ENCODE assay signal across 9 mouse cellular contexts in genomic region chr4:88696237-88696884, GRCm38 (mm10). TPM values are rescaled to one million over a fixed set of nuclear protein-coding genes. Genes with fewer than 3 reads are reported as not detected.
DNase-seq lines count a peak whose midpoint lies in the region; ATAC-seq and TF ChIP-seq lines count a peak whose summit lies in the region.
"Had no signal": no experiment of that assay in that cellular context is flagged by ENCODE, and none has a peak within 500 bp of the region (broad histone marks: within the 10 kb centered on the region; RNA-seq: fewer than 3 reads in every experiment).

No protein-coding gene starts in this region.

- no peak overlapping the region for H3K27ac ChIP-seq in ES-E14 (ENCODE audit: insufficient read depth, low read depth, low read length, poor library complexity, severe bottlenecking)
- no peak overlapping the region for H3K27ac ChIP-seq in forebrain, embryonic 14.5 days (ENCODE audit: low read depth, low read length)

- no peaks in the 10 kb centered on the region for H3K36me3 ChIP-seq in ES-E14 (ENCODE audit: control insufficient read depth, insufficient read depth, low read length, poor library complexity, severe bottlenecking)
- no peaks in the 10 kb centered on the region for H3K36me3 ChIP-seq in forebrain, embryonic 14.5 days (ENCODE audit: control insufficient read depth, insufficient read depth, low read length)

- no peak; the same call in 1 of the 2 replicates for TF ChIP-seq POLR2A in lung, adult 2 months (IDR thresholded peaks at IDR 0.05; ENCODE audit: borderline replicate concordance, extremely low read depth, low read depth, low read length)

- peak; percentile 49 for DNase-seq in ES-E14 (ENCODE audit: low read depth, low spot score)
- peak; percentile 44 for DNase-seq in c-Kit-positive CD71-positive TER-119-positive erythroid progenitor cells, embryonic 14.5 days (ENCODE audit: low spot score)
- peak; percentile 83 for DNase-seq in forebrain, embryonic 14.5 days (ENCODE audit: low spot score)
- peak; percentile 26 for DNase-seq in heart, postnatal 25 days (ENCODE audit: low spot score)
- peak; percentile 84 for DNase-seq in kidney, postnatal 4 days
- DNase-seq in lung, adult 2 months = peak; percentile 70
- peak; percentile 84 for DNase-seq in testis, postnatal 10 days (ENCODE audit: low spot score)

- H3K9me3 ChIP-seq in ES-E14 (ENCODE audit: control insufficient read depth, insufficient read depth, low read depth, low read length) = no peaks in the 10 kb centered on the region
- H3K9me3 ChIP-seq in forebrain, embryonic 14.5 days (replicated peaks; ENCODE audit: control insufficient read depth, low read length) = no peaks in the 10 kb centered on the region

- H3K9ac ChIP-seq in ES-E14 (ENCODE audit: insufficient read depth, low read depth, low read length, poor library complexity, severe bottlenecking) = no peak overlapping the region
- no peak overlapping the region for H3K9ac ChIP-seq in forebrain, embryonic 14.5 days (ENCODE audit: low read length)

- intact Hi-C loops in heart, postnatal 25 days (cut with DNase I) = loop anchor here (1.0 kb wide), 1 partner anchor 32 kb away; no protein-coding TSS in a partner anchor

- H3K4me1 ChIP-seq in ES-E14 (ENCODE audit: control insufficient read depth in 2 of 2, insufficient read depth in 2 of 2, low read length in 2 of 2, poor library complexity in 1 of 2) = no peaks in the 10 kb centered on the region
- no peaks in the 10 kb centered on the region for H3K4me1 ChIP-seq in forebrain, embryonic 14.5 days (ENCODE audit: control insufficient read depth, insufficient read depth, low read length)
- H3K4me1 ChIP-seq in lung, adult 2 months (ENCODE audit: control insufficient read depth, insufficient read depth, low read length) = no peaks in the 10 kb centered on the region

- WGBS in forebrain, embryonic 14.5 days = 24% methylated on average over 3 of the region's 3 CpGs
- 23% methylated on average over 3 of the region's 3 CpGs for WGBS in lung, adult 2 months

- no peaks in the 10 kb centered on the region for H3K27me3 ChIP-seq in forebrain, embryonic 14.5 days (replicated peaks; ENCODE audit: control insufficient read depth, insufficient read depth, low read length)

- ATAC-seq in forebrain, embryonic 14.5 days = peak; percentile 77; the same call in 1 of the 2 replicates
- peak; percentile 97 for ATAC-seq in neutrophil, adult 5-6 weeks (ENCODE audit: extremely low read depth, insufficient number of reproducible peaks, low FRiP score, poor library complexity, severe bottlenecking)

- in situ Hi-C loops in ES-E14 (cut with MboI; ENCODE audit: low sequenced_read_pairs in 2 of 2, unreplicated experiment in 2 of 2) = no loop called here

- no peak overlapping the region for H3K4me3 ChIP-seq in ES-E14 (ENCODE audit: insufficient read depth in 1 of 2, low read depth in 1 of 2, low read length in 2 of 2, poor library complexity in 1 of 2, severe bottlenecking in 1 of 2)
- H3K4me3 ChIP-seq in forebrain, embryonic 14.5 days (ENCODE audit: low read depth, low read length) = no peak overlapping the region
- H3K4me3 ChIP-seq in lung, adult 2 months (replicated peaks; ENCODE audit: extremely low read depth, low read depth, low read length) = no peak overlapping the region

- TF ChIP-seq CTCF in lung, adult 2 months (IDR thresholded peaks at IDR 0.05; ENCODE audit: insufficient read depth, low read length) = peak; percentile 100

- H3K4me2 ChIP-seq in forebrain, embryonic 14.5 days (ENCODE audit: low read length) = no peak overlapping the region

TF ChIP-seq in ES-E14, 5 proteins besides CTCF, POLR2A, EP300 and RAD21:
- peak; percentile 76; the same call in 1 of the 2 replicates for TF ChIP-seq ZC3H11A (IDR thresholded peaks at IDR 0.05; ENCODE audit: borderline replicate concordance, low read depth, low read length)
- no peak for TF ChIP-seq MAFK (IDR thresholded peaks at IDR 0.05; ENCODE audit: insufficient read depth, low read depth, low read length)

RNA-seq across cellular contexts. Expression of gene Ifnab, which starts 5.2 kb away (rescaled TPM):
- not detected in 2 replicates for total RNA-seq in ES-E14 (2012; rRNA removed)
- polyA plus RNA-seq in forebrain, embryonic 14.5 days (2014; fragmentation: Nextera tagmentation; extraction: Ambion mirVana) = not detected in 2 replicates
- total RNA-seq in heart, postnatal 25 days (2021) = not detected
- not detected in 2 replicates for polyA plus RNA-seq in lung, adult 2 months (2012; rRNA removed)
- total RNA-seq in neutrophil, adult 5-6 weeks (2017) = not detected in 2 replicates
- polyA plus RNA-seq: gonadal fat pad, adult 2 months had no signal

RNA-seq across cellular contexts. Expression of gene Ifna2, which starts 12.6 kb away (rescaled TPM):
- not detected in 2 replicates for total RNA-seq in ES-E14 (2012; rRNA removed)
- polyA plus RNA-seq in forebrain, embryonic 14.5 days (2014; fragmentation: Nextera tagmentation; extraction: Ambion mirVana) = not detected in 2 replicates
- total RNA-seq in heart, postnatal 25 days (2021) = not detected
- not detected in 2 replicates for polyA plus RNA-seq in lung, adult 2 months (2012; rRNA removed)
- total RNA-seq in neutrophil, adult 5-6 weeks (2017) = not detected in 2 replicates
- polyA plus RNA-seq: gonadal fat pad, adult 2 months had no signal

RNA-seq across cellular contexts. Expression of gene Ifna16, which starts 19.6 kb away (rescaled TPM):
- total RNA-seq in ES-E14 (2012; rRNA removed) = not detected in 2 replicates
- not detected in 2 replicates for polyA plus RNA-seq in forebrain, embryonic 14.5 days (2014; fragmentation: Nextera tagmentation; extraction: Ambion mirVana)
- not detected for total RNA-seq in heart, postnatal 25 days (2021)
- polyA plus RNA-seq in lung, adult 2 months (2012; rRNA removed) = not detected in 2 replicates
- not detected in 2 replicates for total RNA-seq in neutrophil, adult 5-6 weeks (2017)
- polyA plus RNA-seq: gonadal fat pad, adult 2 months had no signal

RNA-seq across cellular contexts. Expression of gene Gm26566, which starts 25.2 kb away (rescaled TPM):
- 3.7 and 5.3 TPM in 2 replicates for total RNA-seq in ES-E14 (2012; rRNA removed)
- polyA plus RNA-seq in forebrain, embryonic 14.5 days (2014; fragmentation: Nextera tagmentation; extraction: Ambion mirVana) = 2.0 and 2.3 TPM in 2 replicates
- under 1 TPM; 0.50 to 0.57 TPM for total RNA-seq in heart, postnatal 25 days (2021)
- polyA plus RNA-seq in lung, adult 2 months (2012; rRNA removed) = 0.19 and 0.33 TPM in 2 replicates
- total RNA-seq in neutrophil, adult 5-6 weeks (2017) = 0.93 TPM in 1 of 2 replicates, not detected in the other

RNA-seq across cellular contexts. Expression of gene Klhl9, which starts 25.9 kb away (rescaled TPM):
- 20.7 and 31.5 TPM in 2 replicates for total RNA-seq in ES-E14 (2012; rRNA removed)
- polyA plus RNA-seq in forebrain, embryonic 14.5 days (2014; fragmentation: Nextera tagmentation; extraction: Ambion mirVana) = 145 and 154 TPM in 2 replicates
- 10 to 100 TPM; 67.0 to 74.9 TPM for total RNA-seq in heart, postnatal 25 days (2021)
- polyA plus RNA-seq in lung, adult 2 months (2012; rRNA removed) = 19.6 and 19.7 TPM in 2 replicates
- 45.5 and 48.4 TPM in 2 replicates for total RNA-seq in neutrophil, adult 5-6 weeks (2017)

Comparison
In these comparisons a context has a peak if more than half of its experiments do, and no peak if none do; other contexts are left out.
1. DNase-seq: peak in every context shown above with its lines; median percentile 84 in kidney, postnatal 4 days; 84 in testis, postnatal 10 days; 83 in forebrain, embryonic 14.5 days; 70 in lung, adult 2 months; 49 in ES-E14; 44 in c-Kit-positive CD71-positive TER-119-positive erythroid progenitor cells, embryonic 14.5 days; 26 in heart, postnatal 25 days.